Mouse (Mus musculus) gastrocnemius, postnatal 36 days (tissue): ENCODE results near the gene Cog1. TPM values are rescaled to one million over a fixed set of nuclear protein-coding genes. Genes with fewer than 3 reads are reported as not detected.
"Not testable (repeated sequence)": the region's sequence is repeated elsewhere in the genome, so short reads cannot be mapped to it uniquely, and the experiment has no call there.

Source experiments
- DNase-seq, 2 experiments: peaks; one replicate each; pipeline ENCODE4 v3.0.0; 2022
- intact Hi-C: fragments of 180-260 bp; cut with DNase I; formaldehyde crosslinking; loops from one replicate; pipeline ENCODE4 v1.15.1; 2025
- total RNA-seq, 2 experiments: library from RNA; stranded (reverse); gene quantifications; 2 replicates each; pipeline ENCODE4 v1.2.3; 2021

The Cog1 gene
- total RNA-seq, 2 experiments from 2014 or later = 18.2 to 18.9 TPM

DNA sequence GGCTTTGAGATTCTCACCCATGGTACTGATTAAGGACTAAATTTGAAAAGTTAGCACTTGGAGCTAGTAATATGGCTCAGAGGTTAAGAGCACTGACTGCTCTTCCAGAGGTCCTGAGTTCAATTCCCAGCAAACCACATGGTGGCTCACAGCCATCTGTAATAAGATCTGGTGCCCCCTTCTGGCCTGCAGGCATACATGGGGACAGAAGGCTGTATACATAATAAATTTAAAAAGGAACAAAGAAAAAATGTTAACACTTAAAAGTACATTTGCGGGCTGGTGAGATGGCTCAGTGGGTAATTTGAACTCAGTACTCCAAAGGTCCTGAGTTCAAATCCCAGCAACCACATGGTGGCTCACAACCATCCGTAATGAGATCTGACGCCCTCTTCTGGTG, 11.2 kb downstream of the Cog1 start:
- DNase-seq, intact Hi-C loops: not testable (repeated sequence)

- no peak for DNase-seq
- intact Hi-C loops = no loop called here
These were observed 12.0 kb downstream of the Cog1 start for GRCm38 (mm10) chr11:113660940-113661339.

DNA sequence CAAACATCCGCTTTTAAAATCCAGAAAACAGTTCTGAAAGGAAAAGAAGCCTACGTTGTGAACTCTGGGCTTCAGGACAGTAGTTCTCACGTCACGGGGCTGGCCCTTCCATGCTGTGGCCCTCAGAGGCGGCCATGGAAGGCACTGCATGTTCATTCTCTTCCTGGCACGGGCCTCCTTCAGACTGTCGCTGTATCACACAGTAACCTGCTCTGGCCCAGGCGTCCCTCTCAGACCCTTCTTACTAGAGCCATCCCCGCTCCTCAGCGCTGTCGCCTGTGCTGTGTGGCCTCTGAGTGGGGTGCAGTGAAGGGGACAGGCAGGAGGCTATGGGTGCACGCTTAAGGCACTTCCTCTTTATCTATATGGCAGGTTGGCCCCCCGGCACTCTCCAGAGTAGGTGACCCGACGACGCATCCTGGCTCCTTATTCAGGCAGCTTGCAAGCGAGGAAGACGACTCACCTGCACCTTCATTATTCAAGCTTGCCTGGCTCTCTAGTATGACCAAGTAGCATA, 12.9 kb downstream of the Cog1 start:
- intact Hi-C loops = no loop called here
- DNase-seq = no peak

DNA sequence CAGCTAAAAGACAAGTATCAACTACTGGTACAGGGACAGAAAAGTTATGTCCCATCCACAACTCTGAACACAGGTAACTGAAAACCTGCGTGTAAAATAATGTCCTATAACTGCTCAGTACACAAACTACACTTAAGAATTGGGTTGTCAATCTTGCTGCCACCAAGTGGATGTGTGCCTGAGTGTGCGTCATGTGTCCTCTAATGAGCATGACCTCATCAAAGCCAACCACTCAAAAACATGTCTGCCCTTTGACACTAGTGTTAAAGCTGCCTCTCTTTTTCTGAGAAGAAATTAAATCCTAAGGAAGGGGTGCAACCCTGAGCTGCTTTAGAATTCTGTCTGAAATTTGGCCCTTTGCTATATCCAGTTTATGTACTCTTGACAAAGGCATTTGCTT, 15.3 kb downstream of the Cog1 start:
- intact Hi-C loops = no loop called here
- DNase-seq = no peak

DNA sequence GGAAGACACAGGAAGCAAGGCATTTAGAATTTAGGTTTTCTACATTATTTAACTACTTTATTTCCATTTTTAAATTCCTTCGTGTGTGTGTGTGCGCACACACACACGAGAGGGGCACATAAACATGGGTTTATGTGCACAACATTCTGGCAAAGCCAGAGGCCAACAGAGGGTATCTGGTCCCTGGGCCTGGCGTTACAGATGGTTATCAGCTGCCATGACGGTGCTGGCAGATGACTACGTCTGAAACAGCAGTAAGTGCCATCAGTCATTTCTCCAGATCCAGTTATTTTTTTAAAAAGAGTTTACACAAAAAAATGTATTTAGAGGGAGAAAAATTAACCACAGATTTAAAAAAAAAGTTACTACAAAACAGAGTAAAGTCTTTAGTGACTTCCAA, 17.2 kb downstream of the Cog1 start:
- intact Hi-C loops = no loop called here
- no peak for DNase-seq

DNA sequence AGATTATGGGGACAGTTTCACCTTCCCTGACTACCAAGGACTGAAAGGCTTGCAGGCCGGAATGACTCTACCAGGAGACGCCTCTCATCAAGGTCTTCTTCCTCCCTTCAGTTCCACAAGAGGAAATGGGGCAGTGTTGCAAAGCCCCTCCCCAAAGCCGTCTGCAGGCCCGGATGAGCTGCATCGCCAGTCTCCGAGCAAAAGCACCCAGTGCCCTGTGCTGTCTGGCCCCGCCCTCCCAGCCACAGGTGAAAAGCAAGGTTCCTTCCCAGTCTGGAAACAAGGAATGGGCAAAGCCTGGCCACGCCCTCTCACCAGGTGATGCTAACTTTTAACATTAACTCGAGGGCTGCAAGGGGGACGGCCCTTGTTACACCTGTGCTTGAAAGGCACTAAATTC, 17.7 kb downstream of the Cog1 start:
- no peak for DNase-seq
- intact Hi-C loops = no loop called here

- intact Hi-C loops = no loop called here
- no peak for DNase-seq
These were observed 18.2 kb downstream of the Cog1 start for GRCm38 (mm10) chr11:113667122-113667521.

- DNase-seq = no peak
- intact Hi-C loops = no loop called here
These were observed 18.7 kb downstream of the Cog1 start for GRCm38 (mm10) chr11:113667704-113668103.

DNA sequence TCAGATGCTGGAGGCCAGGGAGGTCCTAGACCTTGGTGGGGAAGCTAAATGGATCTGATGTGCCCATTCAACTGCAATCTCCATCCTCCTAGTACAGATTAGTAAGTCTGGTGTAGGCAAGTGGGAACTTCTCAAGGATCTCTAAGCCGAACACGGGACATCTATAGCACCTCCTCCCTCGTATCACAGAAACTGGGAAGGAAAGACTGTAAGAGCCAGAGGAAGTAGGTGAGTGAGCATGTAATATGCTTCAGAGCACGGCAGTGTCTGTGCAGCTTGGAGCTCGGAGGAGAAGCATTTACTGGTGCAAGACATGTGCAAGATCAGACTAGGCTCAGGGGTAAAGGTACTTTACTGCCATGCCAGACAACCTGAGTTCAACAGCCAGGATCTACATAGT, 19.9 kb downstream of the Cog1 start:
- no peak for DNase-seq
- intact Hi-C loops = no loop called here

- no peak for DNase-seq
- intact Hi-C loops = no loop called here
These were observed 20.7 kb downstream of the Cog1 start for GRCm38 (mm10) chr11:113669711-113670110.

GRCm38 (mm10) chr11:113673614-113674013, 24.6 kb downstream of the Cog1 start:
- no peak for DNase-seq
- intact Hi-C loops = no loop called here

DNA sequence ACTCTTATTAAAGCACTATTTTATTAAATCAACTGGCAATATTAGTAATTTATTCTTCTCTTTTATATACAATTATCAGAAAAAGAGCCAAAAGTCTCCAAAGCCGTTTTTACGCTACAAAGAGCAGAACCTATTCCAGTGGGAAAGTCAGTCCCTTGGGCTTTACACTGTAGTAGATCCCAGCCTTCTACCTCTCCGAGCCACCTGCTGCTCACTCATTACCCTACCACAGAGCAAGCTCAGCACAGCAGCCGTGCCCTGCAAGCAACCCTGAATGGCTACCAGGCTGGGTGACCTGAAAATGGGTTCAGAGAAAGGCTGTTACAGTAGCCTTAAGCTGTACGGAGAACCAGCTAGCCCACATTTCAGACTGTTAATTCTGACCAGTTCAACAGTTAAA, 25.6 kb downstream of the Cog1 start:
- DNase-seq = no peak
- intact Hi-C loops = no loop called here

DNA sequence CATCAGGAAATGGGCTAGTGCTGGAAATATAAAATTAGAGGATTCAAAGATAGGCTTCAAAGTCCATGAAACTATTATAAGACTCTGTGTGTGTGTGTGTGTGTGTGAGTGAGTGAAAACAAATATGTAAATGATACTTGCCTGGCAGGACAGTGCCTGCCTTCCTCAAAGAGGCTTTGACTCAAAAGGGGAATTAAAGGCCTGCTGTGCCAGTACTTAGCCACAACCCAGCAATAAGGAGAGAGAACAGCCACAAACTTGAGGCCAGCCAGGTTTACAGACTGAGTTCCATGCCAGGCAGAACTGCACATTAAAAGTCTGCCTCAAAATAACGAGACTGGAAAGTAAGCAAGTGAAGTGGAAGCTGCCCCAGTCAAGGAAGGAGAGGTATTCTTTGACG, 27.9 kb downstream of the Cog1 start:
- intact Hi-C loops = no loop called here
- DNase-seq = no peak

- no peak for DNase-seq
- intact Hi-C loops = no loop called here
These were observed 28.4 kb downstream of the Cog1 start for GRCm38 (mm10) chr11:113677378-113677777.

GRCm38 (mm10) chr11:113678373-113678772, 29.4 kb downstream of the Cog1 start:
- no peak for DNase-seq
- intact Hi-C loops = no loop called here

DNA sequence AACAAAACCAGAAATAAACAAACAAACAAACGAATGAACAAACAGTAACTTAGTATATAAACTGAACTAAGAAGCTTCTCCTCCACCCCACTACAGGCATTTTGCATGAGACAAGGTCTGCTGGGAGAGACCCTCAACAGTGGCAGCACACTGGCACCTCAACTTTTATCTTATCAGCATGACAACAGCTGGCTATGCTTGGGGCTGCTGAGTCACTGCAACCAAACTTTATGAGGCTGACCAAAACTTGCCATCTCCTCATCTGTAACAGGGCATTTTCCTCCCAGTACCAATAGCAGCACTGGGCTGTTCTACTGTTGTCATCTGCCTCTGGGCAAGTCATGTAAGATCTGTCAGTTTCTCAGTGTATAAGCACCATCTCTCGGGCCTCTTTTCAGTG, 32.0 kb downstream of the Cog1 start:
- intact Hi-C loops = loop anchor here (5.0 kb wide), 1 partner anchor 34 kb away; the partner anchor contains the start of gene Cog1
- no peak for DNase-seq

- no peak for DNase-seq
- intact Hi-C loops = loop anchor here (5.0 kb wide), 1 partner anchor 35 kb away; the partner anchor contains the start of gene Cog1
These were observed 33.0 kb downstream of the Cog1 start for GRCm38 (mm10) chr11:113681979-113682378.

DNA sequence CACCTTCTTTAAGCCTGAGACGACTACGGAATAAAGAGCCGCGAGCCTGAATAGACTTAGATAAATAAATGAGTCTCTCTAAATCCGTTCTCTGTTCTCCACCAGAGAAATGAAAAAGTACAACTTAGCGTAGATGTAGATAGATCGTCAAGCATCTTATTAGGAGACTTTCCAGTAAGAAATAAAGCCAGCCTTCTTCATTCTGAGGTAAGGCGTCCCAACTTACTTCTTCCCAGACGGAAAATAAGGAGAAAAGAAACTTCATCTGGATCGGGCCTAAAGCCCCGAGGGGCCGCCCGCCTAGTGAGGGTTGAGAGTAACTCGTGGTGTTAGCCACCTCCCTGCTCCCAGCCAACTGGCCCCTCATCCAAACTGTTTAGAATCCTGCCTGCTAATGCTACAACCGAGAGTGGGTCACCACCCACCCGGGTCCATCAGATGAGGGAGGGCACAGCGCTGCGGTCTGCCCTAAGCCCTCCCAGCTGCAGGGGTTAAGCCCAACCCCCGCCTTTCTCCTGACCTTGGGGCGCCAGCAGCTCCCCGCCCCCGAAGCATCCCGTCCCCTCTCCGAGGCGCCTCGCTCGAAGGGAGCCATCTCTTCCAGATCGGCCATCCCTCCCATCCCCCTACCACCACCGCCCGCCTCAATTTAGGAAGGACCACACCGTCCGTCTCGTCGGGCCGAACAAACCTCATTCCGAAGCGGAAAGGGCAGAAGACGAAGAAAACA, 34.1 kb downstream of the Cog1 start:
- DNase-seq = peak in 1 of 2 experiments; percentile 33
- intact Hi-C loops = loop anchor here (5.0 kb wide), 1 partner anchor 36 kb away; the partner anchor contains the start of gene Cog1

- intact Hi-C loops = loop anchor here (5.0 kb wide), 1 partner anchor 36 kb away; the partner anchor contains the start of gene Cog1
- no peak for DNase-seq
These were observed 34.6 kb downstream of the Cog1 start for GRCm38 (mm10) chr11:113683627-113683956.

DNA sequence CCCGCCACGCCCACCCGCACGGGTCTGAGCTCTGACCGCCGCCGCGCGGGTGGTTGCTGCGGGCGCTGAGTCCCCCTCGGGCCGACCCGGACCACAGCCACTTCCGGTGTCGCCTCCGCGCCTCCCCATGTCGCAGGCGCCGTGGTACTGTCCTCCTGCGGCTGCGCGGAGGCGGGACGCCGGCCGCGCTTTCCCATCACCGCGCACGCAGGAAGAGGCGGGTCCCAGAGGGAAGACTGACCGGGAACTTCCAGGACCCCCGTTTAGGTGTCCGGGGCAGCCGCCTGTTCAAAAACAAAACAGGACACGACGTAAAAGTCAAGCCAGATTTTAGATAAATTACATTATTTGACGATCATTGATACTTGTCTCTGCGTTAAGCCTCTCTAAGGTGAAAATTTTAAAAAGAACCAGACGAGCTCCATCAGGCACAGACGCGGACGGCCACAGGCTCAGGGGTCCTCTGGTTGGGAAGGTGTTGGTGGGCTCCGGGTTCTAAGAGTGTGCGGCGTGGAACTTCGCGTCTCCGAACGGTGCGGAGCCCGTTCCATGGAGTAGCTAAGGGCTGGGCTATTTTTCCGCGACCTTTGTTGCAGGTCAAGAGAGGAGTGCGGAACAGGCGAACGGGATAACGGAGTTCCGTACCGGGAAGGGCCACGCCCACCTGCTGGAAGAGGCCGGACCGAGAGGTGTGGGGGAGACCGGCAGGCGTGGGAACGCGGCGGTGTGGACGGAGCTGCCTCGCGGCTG, 35.2 kb downstream of the Cog1 start, which contains the start of the genes Fam104a and D11Wsu47e:
Gene Fam104a, minus strand, starts transcription at position 199 of the 750 bp plus-strand sequence.
Gene D11Wsu47e, plus strand, starts transcription at position 456 of the 750 bp plus-strand sequence.
- peak; percentile 94 for DNase-seq
- intact Hi-C loops = loop anchor here (5.0 kb wide), 1 partner anchor 37 kb away; the partner anchor contains the start of gene Cog1

DNA sequence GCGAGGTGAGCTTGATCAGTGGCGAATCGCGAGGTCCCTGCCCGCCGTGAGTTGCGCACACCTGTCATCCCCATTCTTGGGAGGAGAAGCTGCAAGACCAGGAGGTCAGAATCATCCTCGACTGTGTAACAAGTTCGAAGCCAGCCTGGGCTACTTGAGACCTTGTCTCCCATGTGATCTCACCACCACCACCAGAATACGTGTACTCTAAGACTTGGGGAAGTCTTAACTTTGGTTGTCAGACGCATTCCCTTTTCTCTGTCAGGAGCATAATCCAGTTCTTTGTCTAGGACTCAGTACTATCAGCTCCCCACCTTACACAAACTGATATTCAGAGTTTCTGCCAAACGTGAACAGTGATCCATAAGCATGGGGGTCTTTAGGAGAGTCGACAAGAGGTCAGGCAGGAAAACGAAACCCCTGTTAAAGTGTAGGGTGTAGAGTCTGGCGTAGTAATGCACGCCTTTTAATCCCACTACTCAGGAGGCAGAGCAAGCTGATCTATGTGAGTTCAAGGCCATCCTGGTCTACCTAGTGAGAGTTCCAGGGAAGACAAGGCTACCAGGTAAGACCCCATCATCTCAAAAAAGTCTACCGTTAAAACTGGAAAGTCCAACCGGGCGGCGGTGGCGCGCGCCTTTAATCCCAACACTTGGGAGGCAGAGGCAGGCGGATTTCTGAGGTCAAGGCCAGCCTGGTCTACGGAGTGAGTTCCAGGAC, 35.9 kb downstream of the Cog1 start:
- no peak for DNase-seq
- intact Hi-C loops = loop anchor here (5.0 kb wide), 1 partner anchor 38 kb away; the partner anchor contains the start of gene Cog1
